25 mouse cellular contexts compared by ENCODE assay signal in genomic region chr14:73250056-73250455, GRCm38 (mm10). TPM values are rescaled to one million over a fixed set of nuclear protein-coding genes. Genes with fewer than 3 reads are reported as not detected.
DNase-seq lines count a peak whose midpoint lies in the region; ATAC-seq and TF ChIP-seq lines count a peak whose summit lies in the region.
"Had no signal": no experiment of that assay in that cellular context is flagged by ENCODE, and none has a peak within 500 bp of the region (broad histone marks: within the 10 kb centered on the region; RNA-seq: fewer than 3 reads in every experiment).

No protein-coding gene starts in this region.

- intact Hi-C loops in heart, postnatal 10 days (cut with DNase I): no loop called here

- 60% methylated on average over 2 of the region's 2 CpGs for WGBS in intestine, postnatal 0 days
- 90% methylated on average over 2 of the region's 2 CpGs for WGBS in intestine, embryonic 16.5 days
- 75% methylated on average over 2 of the region's 2 CpGs for WGBS in liver, embryonic 11.5 days
- 83% methylated on average over 2 of the region's 2 CpGs for WGBS in liver, embryonic 14.5 days (ENCODE audit: insufficient replicate concordance)
- 70% methylated on average over 2 of the region's 2 CpGs for WGBS in liver, postnatal 0 days (ENCODE audit: insufficient replicate concordance)

- H3K4me3 ChIP-seq in intestine, postnatal 0 days (ENCODE audit: low read depth, low read length): no peak overlapping the region
- H3K4me3 ChIP-seq in intestine, embryonic 16.5 days (ENCODE audit: low read length): no peak overlapping the region
- no peak overlapping the region for H3K4me3 ChIP-seq in liver, embryonic 11.5 days (ENCODE audit: low read depth, low read length)
- H3K4me3 ChIP-seq in liver, embryonic 14.5 days (ENCODE audit: insufficient read depth in 1 of 2, low read depth in 2 of 2, low read length in 2 of 2): no peak overlapping the region
- H3K4me3 ChIP-seq in liver, postnatal 0 days (ENCODE audit: low read depth, low read length): no peak overlapping the region
- H3K4me3 ChIP-seq: embryonic facial prominence, embryonic 12.5 days; embryonic facial prominence, embryonic 15.5 days; gastrocnemius, adult 2 months; heart, embryonic 12.5 days; heart, embryonic 15.5 days had no signal

- H3K9me3 ChIP-seq in intestine, postnatal 0 days (ENCODE audit: control insufficient read depth): no peaks in the 10 kb centered on the region
- H3K9me3 ChIP-seq in intestine, embryonic 16.5 days (ENCODE audit: control insufficient read depth, low read length): no peaks in the 10 kb centered on the region
- no peaks in the 10 kb centered on the region for H3K9me3 ChIP-seq in liver, embryonic 11.5 days (ENCODE audit: control insufficient read depth, low read length)
- no peaks in the 10 kb centered on the region for H3K9me3 ChIP-seq in liver, embryonic 14.5 days (ENCODE audit: control insufficient read depth, low read length)
- H3K9me3 ChIP-seq in liver, postnatal 0 days (ENCODE audit: low read length): no peaks in the 10 kb centered on the region
- H3K9me3 ChIP-seq: embryonic facial prominence, embryonic 12.5 days; embryonic facial prominence, embryonic 15.5 days; heart, embryonic 12.5 days; heart, embryonic 15.5 days had no signal

- no peak for DNase-seq in liver, embryonic 11.5 days (ENCODE audit: low spot score)
- DNase-seq in liver, embryonic 14.5 days (ENCODE audit: low read depth in 3 of 3, low spot score in 3 of 3): no peak
- no peak for DNase-seq in liver, postnatal 0 days
- DNase-seq in heart, postnatal 10 days: no peak
- DNase-seq in T-cell, adult 2 months (ENCODE audit: low spot score): no peak
- DNase-seq in urinary bladder, adult 18-20 months (ENCODE audit: low spot score in 2 of 2): no peak
- DNase-seq: adrenal gland, postnatal 10 days; adrenal gland, postnatal 36 days; cerebellum, adult 11 months; cerebellum, adult 2 months; cerebellum, adult 9-11 months; cerebellum, postnatal 25 days; forebrain, postnatal 0 days; gastrocnemius, adult 2 months; gastrocnemius, postnatal 14 days; heart, postnatal 14 days; heart, postnatal 4 days had no signal

- H3K4me1 ChIP-seq in intestine, postnatal 0 days (replicated peaks; ENCODE audit: control insufficient read depth, insufficient read depth, low read length): peaks cover 3% of the 10 kb centered on the region; the same call in 1 of the 2 replicates
- H3K4me1 ChIP-seq in intestine, embryonic 16.5 days (ENCODE audit: control insufficient read depth, insufficient read depth, low read length): peaks cover 5% of the 10 kb centered on the region; the same call in 1 of the 2 replicates
- no peaks in the 10 kb centered on the region for H3K4me1 ChIP-seq in liver, embryonic 11.5 days (replicated peaks; ENCODE audit: control insufficient read depth, insufficient read depth, low read length)
- peaks cover 0 to 10% of the 10 kb centered on the region in 2 experiments; a peak in 2 of 4 replicates for H3K4me1 ChIP-seq in liver, embryonic 14.5 days (replicated peaks; ENCODE audit: control insufficient read depth in 2 of 2, insufficient read depth in 2 of 2, low read length in 1 of 2)
- peaks cover 10% of the 10 kb centered on the region; the same call in 1 of the 2 replicates for H3K4me1 ChIP-seq in liver, postnatal 0 days (ENCODE audit: insufficient read depth)
- H3K4me1 ChIP-seq: embryonic facial prominence, embryonic 12.5 days; embryonic facial prominence, embryonic 15.5 days; heart, embryonic 15.5 days had no signal

- H3K4me2 ChIP-seq in intestine, postnatal 0 days (replicated peaks; ENCODE audit: low read depth): no peak overlapping the region
- H3K4me2 ChIP-seq in intestine, embryonic 16.5 days (ENCODE audit: low read depth, low read length): no peak overlapping the region
- H3K4me2 ChIP-seq in liver, embryonic 11.5 days: no peak overlapping the region
- H3K4me2 ChIP-seq in liver, embryonic 14.5 days (ENCODE audit: low read depth): no peak overlapping the region
- H3K4me2 ChIP-seq in liver, postnatal 0 days (ENCODE audit: low read depth, low read length): no peak overlapping the region
- H3K4me2 ChIP-seq: embryonic facial prominence, embryonic 12.5 days; embryonic facial prominence, embryonic 15.5 days; heart, embryonic 12.5 days; heart, embryonic 15.5 days; hindbrain, embryonic 14.5 days had no signal

- no peak for TF ChIP-seq EP300 in liver, embryonic 14.5 days (IDR thresholded peaks at IDR 0.05; ENCODE audit: low read depth)
- peak; percentile 44 for TF ChIP-seq EP300 in liver, postnatal 0 days (IDR thresholded peaks at IDR 0.05; ENCODE audit: low read depth)

- peak overlapping the region; percentile 35; the same call in 1 of the 2 replicates for H3K27ac ChIP-seq in intestine, postnatal 0 days (ENCODE audit: low read depth, low read length)
- H3K27ac ChIP-seq in intestine, embryonic 16.5 days (ENCODE audit: low read length): no peak overlapping the region
- H3K27ac ChIP-seq in liver, embryonic 11.5 days (ENCODE audit: low read depth, low read length): no peak overlapping the region
- H3K27ac ChIP-seq in liver, embryonic 14.5 days: no peak overlapping the region
- H3K27ac ChIP-seq in liver, postnatal 0 days (ENCODE audit: low read depth): peak overlapping the region; percentile 60; the same call in 1 of the 2 replicates
- H3K27ac ChIP-seq: embryonic facial prominence, embryonic 12.5 days; embryonic facial prominence, embryonic 15.5 days; gastrocnemius, adult 2 months; heart, embryonic 15.5 days; hindbrain, embryonic 14.5 days had no signal

- no peaks in the 10 kb centered on the region for H3K27me3 ChIP-seq in intestine, postnatal 0 days (replicated peaks; ENCODE audit: control insufficient read depth, insufficient read depth, low read length)
- H3K27me3 ChIP-seq in intestine, embryonic 16.5 days (replicated peaks; ENCODE audit: control insufficient read depth, insufficient read depth, low read length): no peaks in the 10 kb centered on the region
- no peaks in the 10 kb centered on the region for H3K27me3 ChIP-seq in liver, embryonic 11.5 days (replicated peaks; ENCODE audit: control insufficient read depth, insufficient read depth, low read length)
- no peaks in the 10 kb centered on the region for H3K27me3 ChIP-seq in liver, embryonic 14.5 days (ENCODE audit: control insufficient read depth, insufficient read depth, low read length)
- H3K27me3 ChIP-seq in liver, postnatal 0 days (ENCODE audit: insufficient read depth, low read length): no peaks in the 10 kb centered on the region
- H3K27me3 ChIP-seq: embryonic facial prominence, embryonic 12.5 days; embryonic facial prominence, embryonic 15.5 days; heart, embryonic 12.5 days; heart, embryonic 15.5 days had no signal

- no peak for TF ChIP-seq CTCF in intestine, postnatal 0 days (IDR thresholded peaks at IDR 0.05; ENCODE audit: low read depth)
- TF ChIP-seq CTCF in liver, embryonic 14.5 days (IDR thresholded peaks at IDR 0.05; ENCODE audit: low read depth): no peak
- no peak for TF ChIP-seq CTCF in liver, postnatal 0 days (IDR thresholded peaks at IDR 0.05; ENCODE audit: low read depth)

- H3K36me3 ChIP-seq in intestine, postnatal 0 days (ENCODE audit: control insufficient read depth, insufficient read depth): no peaks in the 10 kb centered on the region
- no peaks in the 10 kb centered on the region for H3K36me3 ChIP-seq in intestine, embryonic 16.5 days (ENCODE audit: control insufficient read depth, insufficient read depth, low read length)
- no peaks in the 10 kb centered on the region for H3K36me3 ChIP-seq in liver, embryonic 11.5 days (ENCODE audit: control insufficient read depth, insufficient read depth, low read length)
- no peaks in the 10 kb centered on the region; the same call in none of the 2 replicates for H3K36me3 ChIP-seq in liver, embryonic 14.5 days (replicated peaks; ENCODE audit: control insufficient read depth, insufficient read depth, low read depth)
- peaks cover 6% of the 10 kb centered on the region for H3K36me3 ChIP-seq in liver, postnatal 0 days (replicated peaks; ENCODE audit: insufficient read depth, low read length)
- H3K36me3 ChIP-seq: embryonic facial prominence, embryonic 12.5 days; embryonic facial prominence, embryonic 15.5 days; heart, embryonic 12.5 days; heart, embryonic 15.5 days had no signal

- no peak overlapping the region for H3K9ac ChIP-seq in intestine, postnatal 0 days (ENCODE audit: low read depth, low read length)
- H3K9ac ChIP-seq in intestine, embryonic 16.5 days (ENCODE audit: low read depth, low read length): no peak overlapping the region
- no peak overlapping the region for H3K9ac ChIP-seq in liver, embryonic 11.5 days (ENCODE audit: low read depth, low read length)
- H3K9ac ChIP-seq in liver, embryonic 14.5 days (replicated peaks): no peak overlapping the region
- H3K9ac ChIP-seq in liver, postnatal 0 days (replicated peaks): no peak overlapping the region
- H3K9ac ChIP-seq: embryonic facial prominence, embryonic 12.5 days; embryonic facial prominence, embryonic 15.5 days; forebrain, postnatal 0 days; heart, embryonic 12.5 days; heart, embryonic 15.5 days; hindbrain, embryonic 14.5 days had no signal

- ATAC-seq in intestine, postnatal 0 days: peak; percentile 63
- no peak for ATAC-seq in intestine, embryonic 16.5 days
- 0 out of 2 replicates have a peak, but pooled peaks have one; percentile 48 for ATAC-seq in liver, embryonic 11.5 days (replicated peaks; ENCODE audit: low FRiP score)
- ATAC-seq in liver, embryonic 14.5 days (ENCODE audit: insufficient read depth): peak; percentile 52; the same call in 1 of the 2 replicates
- ATAC-seq in liver, postnatal 0 days: peak; percentile 83
- ATAC-seq: forebrain, embryonic 14.5 days; forebrain, postnatal 0 days had no signal

RNA-seq across cellular contexts. Expression of gene Lpar6, which starts 12.4 kb away (rescaled TPM):
- polyA plus RNA-seq in intestine, postnatal 0 days (2015; fragmentation: Nextera tagmentation; extraction: Ambion mirVana): 7.8 and 8.1 TPM in 2 replicates
- 12.1 and 13.0 TPM in 2 replicates for polyA plus RNA-seq in intestine, embryonic 16.5 days (2015; fragmentation: Nextera tagmentation; extraction: Ambion mirVana)
- polyA plus RNA-seq in liver, embryonic 11.5 days (2014; fragmentation: Nextera tagmentation; extraction: Ambion mirVana): 9.3 and 9.8 TPM in 2 replicates
- 1.8 and 2.3 TPM in 2 replicates for polyA plus RNA-seq in liver, embryonic 14.5 days (2012; rRNA removed)
- polyA plus RNA-seq in liver, embryonic 14.5 days (2014; fragmentation: Nextera tagmentation; extraction: Ambion mirVana): 3.2 and 4.1 TPM in 2 replicates
- 12.2 and 12.9 TPM in 2 replicates for polyA plus RNA-seq in liver, postnatal 0 days (2015; fragmentation: Nextera tagmentation; extraction: Ambion mirVana)
- 1 to 10 TPM; 4.8 TPM for total RNA-seq in heart, postnatal 10 days (2021)

Comparison
In these comparisons a context has a peak if more than half of its experiments do, and no peak if none do; other contexts are left out.
1. H3K27ac ChIP-seq: peak in intestine, postnatal 0 days (single experiment) and liver, postnatal 0 days (single experiment); none in intestine, embryonic 16.5 days (single experiment), liver, embryonic 11.5 days (single experiment) and liver, embryonic 14.5 days (single experiment).